Mouse (Mus musculus) ES-E14 (cell line): ENCODE results near the gene Usp4. TPM values are rescaled to one million over a fixed set of nuclear protein-coding genes. Genes with fewer than 3 reads are reported as not detected.

Experiments used
- DNase-seq: peaks from one replicate; pipeline ENCODE4 v3.0.0-alpha.2; 2013; ENCODE audit warnings: low read depth, low spot score
- H3K27ac ChIP-seq: 2 replicates; pipeline ENCODE4 v1.5.1; 2012; ENCODE audit warnings: low read depth, mild to moderate bottlenecking, low read length, moderate library complexity, mixed read lengths; ENCODE audit not compliant: poor library complexity, insufficient read depth, severe bottlenecking
- H3K36me3 ChIP-seq: 2 replicates; pipeline ENCODE4 v1.6.1; 2012; ENCODE audit warnings: mild to moderate bottlenecking, low read length, moderate library complexity, mixed read lengths; ENCODE audit not compliant: control insufficient read depth, poor library complexity, insufficient read depth, severe bottlenecking
- H3K4me1 ChIP-seq, 2 experiments: fragments of 150-350 bp in 1 of 2; sonication (generic) in 1 of 2; 2 replicates each; pipeline ENCODE4 v1.6.1; 2012; ENCODE audit warnings: low read length in 2 of 2, mild to moderate bottlenecking in 1 of 2, mixed read lengths in 1 of 2; ENCODE audit not compliant: control insufficient read depth in 2 of 2, insufficient read depth in 2 of 2, poor library complexity in 1 of 2
- H3K4me3 ChIP-seq, 2 experiments: fragments of 150-350 bp in 1 of 2; sonication (generic) in 1 of 2; 2 replicates each; pipeline ENCODE4 v1.5.1; 2012; ENCODE audit warnings: low read length in 2 of 2, low read depth in 1 of 2, mild to moderate bottlenecking in 1 of 2, mixed read lengths in 1 of 2; ENCODE audit not compliant: insufficient read depth in 1 of 2, poor library complexity in 1 of 2, severe bottlenecking in 1 of 2
- H3K9ac ChIP-seq: 2 replicates; pipeline ENCODE4 v1.6.1; 2012; ENCODE audit warnings: low read depth, mild to moderate bottlenecking, low read length, mixed read lengths; ENCODE audit not compliant: poor library complexity, insufficient read depth, severe bottlenecking
- H3K9me3 ChIP-seq: fragments of 150-350 bp; sonication (generic); 2 replicates; pipeline ENCODE4 v1.6.1; 2012; ENCODE audit warnings: low read depth, mild to moderate bottlenecking, low read length; ENCODE audit not compliant: control insufficient read depth, insufficient read depth
- CHD2 ChIP-seq: IDR thresholded peaks from 2 replicates; pipeline ENCODE4 v1.6.1; 2014; ENCODE audit warnings: mild to moderate bottlenecking, low read depth, low read length, inconsistent platforms
- HCFC1 ChIP-seq: IDR thresholded peaks from 2 replicates; pipeline ENCODE4 v1.6.1; 2012; ENCODE audit warnings: low read length, inconsistent platforms, borderline replicate concordance; ENCODE audit not compliant: insufficient read depth
- MAFK ChIP-seq: IDR thresholded peaks from 2 replicates; pipeline ENCODE4 v1.6.1; 2014; ENCODE audit warnings: mild to moderate bottlenecking, low read depth, low read length, inconsistent platforms; ENCODE audit not compliant: insufficient read depth
- ZC3H11A ChIP-seq: IDR thresholded peaks from 2 replicates; pipeline ENCODE4 v1.6.1; 2012; ENCODE audit warnings: low read depth, mild to moderate bottlenecking, inconsistent platforms, low read length, borderline replicate concordance
- ZNF384 ChIP-seq: IDR thresholded peaks from 2 replicates; pipeline ENCODE4 v1.6.1; 2012; ENCODE audit warnings: low read depth, low read length, inconsistent platforms
- in situ Hi-C, 2 experiments: fragments of 600-800 bp; cut with MboI; formaldehyde crosslinking; loops; one replicate each; pipeline ENCODE4 v1.15.1; 2025; ENCODE audit warnings: low sequenced_read_pairs in 2 of 2, inconsistent platforms in 1 of 2; ENCODE audit not compliant: unreplicated experiment in 2 of 2
- total RNA-seq: library from RNA; depleted of rRNA; stranded (reverse); fragments of 300-350 nt; gene quantifications from 2 replicates; pipeline ENCODE4 v1.2.3, GENCODE M21; 2012

Gene Usp4
- total RNA-seq, 1 experiment = 69.1 TPM

GRCm38 (mm10) chr9:108305629-108306520, 41.8 kb upstream of the Usp4 start, which contains the start of the genes Rhoa and Tcta:
Gene Rhoa (plus strand): TSS chr9:108306129.
Gene Tcta (minus strand): TSS chr9:108306160.
- Histone ChIP-seq H3K9ac (peak within 1 kb of the TSS; percentile 99), H3K4me1 (peaks cover 9% of the 10 kb centered on the region in 2 experiments), H3K36me3 (peaks cover 17% of the 10 kb centered on the region), H3K4me3 (peak within 1 kb of the TSS; percentile 98), H3K27ac (peak within 1 kb of the TSS; percentile 97), H3K9me3 (no peaks in the 10 kb centered on the region)
- DNase-seq = peak; percentile 99
- TF ChIP-seq ZNF384 = no peak
- TF ChIP-seq MAFK = no peak
- 0 out of 2 replicates have a peak, but pooled peaks have one; percentile 47 for TF ChIP-seq HCFC1
- no peak for TF ChIP-seq CHD2
- no peak for TF ChIP-seq ZC3H11A
- in situ Hi-C loops = no loop called here

DNA sequence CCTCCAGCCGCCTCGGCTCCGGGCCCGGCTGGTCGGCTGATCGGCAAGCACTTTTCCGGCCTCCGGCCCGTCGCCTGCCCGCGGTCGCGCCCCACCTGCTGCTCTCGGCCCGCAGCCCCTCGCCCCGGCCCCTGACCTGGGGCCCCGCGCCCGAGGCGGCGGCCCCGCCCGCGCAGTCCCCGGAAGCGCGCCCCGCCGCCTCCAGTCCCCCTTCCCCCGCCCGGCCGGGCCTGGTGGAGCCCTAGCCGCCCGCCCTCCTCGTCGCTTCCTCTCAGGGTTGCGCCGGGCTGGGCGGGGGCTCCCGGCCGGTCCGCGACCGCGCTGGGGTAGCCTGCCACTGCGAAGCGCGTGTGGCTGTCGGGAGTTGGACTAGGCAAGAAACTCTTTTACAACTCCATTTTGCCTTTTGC, 41.1 kb upstream of the Usp4 start:
- in situ Hi-C loops = no loop called here
- DNase-seq = no peak
- peak overlapping the region; percentile 98 for H3K4me3 ChIP-seq
- peak overlapping the region; percentile 97 for H3K27ac ChIP-seq
- peaks cover 13% of the 10 kb centered on the region for H3K36me3 ChIP-seq
- no peaks in the 10 kb centered on the region for H3K9me3 ChIP-seq
- H3K9ac ChIP-seq = peak overlapping the region; percentile 99
- TF ChIP-seq ZNF384 (no peak), MAFK (no peak), HCFC1 (0 out of 2 replicates have a peak, but pooled peaks have one; percentile 6)
- H3K4me1 ChIP-seq = peaks cover 3 to 9% of the 10 kb centered on the region in 2 experiments

- DNase-seq = no peak
- in situ Hi-C loops = no loop called here
- Histone ChIP-seq H3K36me3 (peaks cover 9% of the 10 kb centered on the region), H3K4me1 (peaks cover 0 to 9% of the 10 kb centered on the region in 2 experiments), H3K9ac (peak overlapping the region; percentile 99), H3K9me3 (no peaks in the 10 kb centered on the region), H3K27ac (peak overlapping the region; percentile 97; the same call in 1 of the 2 replicates), H3K4me3 (peak overlapping the region; percentile 98)
- TF ChIP-seq CHD2 (no peak), ZNF384 (no peak), HCFC1 (no peak), MAFK (no peak), ZC3H11A (no peak)
These were observed 40.4 kb upstream of the Usp4 start for GRCm38 (mm10) chr9:108307021-108307807.

DNA sequence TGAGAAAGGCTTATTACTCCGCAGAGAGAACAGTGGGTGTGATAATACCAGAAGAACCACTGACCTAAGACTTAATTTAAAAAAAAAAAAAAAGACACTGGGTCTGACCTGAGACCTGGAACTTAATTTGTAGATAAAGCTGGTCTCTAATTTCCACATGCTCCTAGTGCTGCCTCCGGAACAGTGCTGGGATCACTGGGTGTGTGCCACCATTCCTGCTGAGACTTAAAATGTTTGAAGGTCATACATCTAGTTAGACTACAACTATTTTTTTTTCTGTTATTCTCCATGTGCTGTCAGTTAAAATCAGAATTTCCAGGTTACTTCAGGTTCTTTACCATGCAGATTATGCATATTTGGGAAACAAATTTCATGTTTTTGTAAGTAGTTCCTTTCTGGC, 39.5 kb upstream of the Usp4 start:
- Histone ChIP-seq H3K4me3 (peak overlapping the region; percentile 58 to 98; a peak in 3 of 4 replicates), H3K4me1 (peaks cover 0 to 9% of the 10 kb centered on the region in 2 experiments), H3K9ac (peak overlapping the region; percentile 23; the same call in 1 of the 2 replicates), H3K27ac (peak overlapping the region; percentile 24; the same call in 1 of the 2 replicates), H3K36me3 (peaks cover 3% of the 10 kb centered on the region; the same call in 1 of the 2 replicates), H3K9me3 (no peaks in the 10 kb centered on the region)
- in situ Hi-C loops = no loop called here
- no peak for TF ChIP-seq CHD2
- no peak for TF ChIP-seq ZNF384
- TF ChIP-seq HCFC1 = no peak
- no peak for TF ChIP-seq ZC3H11A
- no peak for TF ChIP-seq MAFK
- DNase-seq = no peak
